Mouse (Mus musculus): ENCODE results near the gene Pik3ip1.

Pik3ip1 gene

DNA sequence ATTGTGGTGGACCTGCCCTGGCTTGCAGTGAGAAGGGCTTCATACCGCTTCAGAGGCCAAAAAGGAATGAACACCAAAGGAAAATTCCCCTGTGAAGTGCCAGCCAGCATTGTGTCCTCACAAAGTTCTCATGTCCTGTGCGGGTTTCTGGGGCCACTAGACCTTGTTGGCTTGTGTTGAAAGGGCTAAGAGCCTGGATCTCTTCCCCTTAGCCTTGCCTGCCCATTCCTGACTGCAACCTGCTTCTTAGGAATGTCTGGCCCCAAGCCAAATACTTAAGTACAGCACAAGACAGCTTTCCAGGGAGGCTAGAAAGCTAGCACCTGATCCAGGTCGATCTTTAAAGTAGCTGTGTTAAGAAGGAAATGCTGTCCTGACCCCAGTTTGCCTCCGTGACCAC lies 27.4 kb upstream of the Pik3ip1 start:
- DNase-seq (ENCODE audit: low spot score): no peak

DNA sequence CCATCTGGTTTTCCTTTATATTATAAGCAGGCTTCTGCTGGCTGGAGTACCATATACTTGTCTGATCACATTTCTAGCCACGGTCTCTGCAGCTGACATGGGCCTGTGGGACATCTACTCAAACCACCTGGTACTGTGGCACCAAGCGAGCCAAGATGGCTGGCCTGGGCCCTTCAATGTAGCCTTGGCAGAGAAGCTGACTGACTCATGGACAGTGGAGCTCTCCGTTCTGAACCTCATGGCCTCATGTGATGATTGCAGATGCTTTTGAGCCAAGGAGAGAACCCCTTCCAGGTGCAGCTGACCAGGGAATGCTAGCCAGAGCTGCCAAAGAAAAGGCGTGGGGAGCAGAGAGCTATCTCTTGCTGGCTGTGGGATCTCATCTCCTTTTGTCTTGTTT lies 24.4 kb upstream of the Pik3ip1 start:
- no peak for DNase-seq (ENCODE audit: low spot score)

DNA sequence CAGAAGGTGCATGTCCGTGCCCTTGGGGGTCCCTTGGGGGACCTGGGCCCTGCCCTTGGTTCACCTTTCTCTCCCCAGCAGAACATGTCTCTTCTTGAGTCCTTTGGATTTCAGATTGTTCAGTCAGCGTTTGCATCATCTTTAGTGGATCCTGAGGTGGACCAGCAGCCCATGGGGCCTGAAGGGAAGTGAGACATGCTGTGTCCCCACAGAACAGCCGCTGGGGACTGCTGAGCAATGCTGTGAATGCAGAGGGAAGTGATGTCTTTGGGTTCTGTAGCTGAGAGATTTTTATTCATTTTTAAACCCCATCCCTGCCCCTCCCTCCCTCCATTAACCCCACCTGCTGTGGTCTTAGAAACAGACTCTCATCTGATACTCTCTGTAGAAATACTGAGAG lies 22.3 kb upstream of the Pik3ip1 start:
- DNase-seq (ENCODE audit: low spot score): no peak

DNA sequence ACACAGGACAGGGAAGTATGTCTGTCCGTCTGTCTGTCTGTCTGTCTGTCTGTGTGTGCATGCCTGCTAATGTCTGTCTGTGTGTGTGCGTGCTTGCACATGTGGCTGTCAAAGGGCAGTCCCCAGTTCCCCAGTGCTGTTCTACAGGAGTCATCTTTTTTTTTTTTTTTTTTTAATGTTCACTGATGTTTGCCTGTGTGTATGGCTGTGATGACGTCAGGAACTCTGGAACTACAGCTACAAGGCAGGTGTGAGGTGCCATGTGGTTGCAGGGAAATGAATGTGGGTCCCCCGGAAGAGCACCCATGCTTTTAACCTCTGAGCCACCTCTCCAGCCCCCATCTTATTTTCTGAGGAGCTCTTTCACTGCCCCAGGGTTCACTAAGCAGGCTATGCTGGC lies 20.3 kb upstream of the Pik3ip1 start:
- DNase-seq (ENCODE audit: low spot score): no peak

DNA sequence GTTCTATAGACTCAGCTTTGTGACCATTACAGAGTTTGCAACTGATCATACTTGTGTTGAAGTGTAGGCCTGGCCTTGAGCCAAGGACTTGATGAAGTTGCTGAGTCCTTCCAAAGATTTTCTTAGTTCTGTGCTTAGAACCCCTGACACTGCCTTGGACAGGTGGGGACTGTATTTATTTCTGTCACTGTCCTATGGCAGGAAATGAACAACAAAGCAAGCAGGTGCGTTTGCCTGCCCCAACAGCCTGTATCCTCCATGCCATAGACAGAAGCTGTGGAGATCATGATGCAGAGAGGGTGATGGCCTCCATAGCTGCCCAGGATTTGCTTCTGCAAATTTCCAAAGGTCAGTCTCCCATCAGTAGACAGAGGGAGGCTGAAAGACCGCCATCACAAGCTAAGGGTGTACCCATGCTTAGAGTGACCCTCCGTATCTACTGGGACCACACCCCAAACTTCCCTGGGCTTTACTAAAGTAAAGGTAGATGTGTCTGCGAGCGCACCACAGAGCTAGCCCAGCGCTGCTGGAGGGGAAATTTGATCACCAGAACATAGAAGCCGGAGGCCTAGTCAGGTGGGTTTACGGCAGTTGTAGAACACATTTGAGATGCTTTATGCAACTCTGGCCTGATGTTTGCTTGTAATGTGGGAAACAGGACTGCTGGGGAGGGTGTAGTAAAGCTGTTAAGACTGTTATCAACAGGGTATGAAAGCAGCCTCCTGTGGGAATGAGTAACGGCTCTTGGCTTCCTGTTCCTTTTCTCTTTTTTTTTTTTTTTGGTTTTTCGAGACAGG lies 19.2 kb upstream of the Pik3ip1 start:
- no peak for DNase-seq (ENCODE audit: low spot score)

DNA sequence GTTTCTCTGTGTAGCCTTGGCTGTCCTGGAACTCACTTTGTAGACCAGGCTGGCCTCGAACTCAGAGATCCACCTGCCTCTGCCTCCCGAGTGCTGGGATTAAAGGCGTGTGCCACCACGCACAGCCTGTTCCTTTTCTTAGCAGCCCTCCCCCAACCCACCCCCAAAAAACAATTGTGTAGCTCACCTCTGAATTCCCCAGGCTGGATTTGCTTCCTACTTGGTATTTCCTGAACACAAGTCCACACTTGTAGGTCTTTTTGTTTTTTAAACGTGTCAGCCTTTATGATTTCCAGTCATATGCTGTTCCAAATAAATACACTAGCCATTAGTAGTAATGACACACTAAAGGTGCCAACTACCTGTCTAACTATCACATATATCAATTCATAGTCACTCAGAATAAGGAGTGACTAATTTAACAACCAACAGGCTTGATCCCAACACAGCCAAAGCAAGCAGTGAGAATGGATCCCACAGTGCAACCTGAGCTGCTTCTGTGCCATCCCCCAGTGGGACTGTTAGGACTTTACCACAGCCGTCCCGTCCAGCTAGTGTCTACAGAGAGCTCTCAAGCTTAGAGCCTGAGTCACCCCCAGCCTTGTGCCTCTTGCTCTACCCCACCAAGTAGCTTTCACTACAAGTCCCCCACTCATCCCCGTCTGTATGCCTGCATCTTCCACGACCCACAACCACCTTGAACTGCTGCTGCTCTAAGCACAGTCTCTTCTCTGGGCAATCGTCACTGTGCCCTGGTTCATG lies 18.4 kb upstream of the Pik3ip1 start:
- no peak for DNase-seq (ENCODE audit: low spot score)

DNA sequence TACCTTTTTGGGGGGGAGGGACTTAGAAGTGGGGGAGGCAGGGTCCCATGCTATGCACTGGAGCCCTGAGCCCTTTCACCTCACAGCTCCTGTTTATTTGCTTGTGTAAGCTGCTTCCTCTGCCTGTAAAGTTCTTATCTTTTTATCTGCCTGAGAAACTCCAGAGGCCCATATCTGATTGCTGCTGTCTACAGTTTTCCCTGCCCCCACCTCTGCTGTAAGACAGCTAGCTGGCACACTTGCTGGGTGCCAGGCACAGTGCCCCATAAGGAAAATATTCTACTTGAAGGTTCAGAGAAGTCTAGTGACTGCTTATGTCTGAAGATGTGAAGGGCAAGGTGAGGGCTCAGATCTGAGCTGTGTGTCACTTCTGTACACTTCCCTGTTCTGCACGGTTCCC lies 16.9 kb upstream of the Pik3ip1 start:
- no peak for DNase-seq (ENCODE audit: low spot score)

DNA sequence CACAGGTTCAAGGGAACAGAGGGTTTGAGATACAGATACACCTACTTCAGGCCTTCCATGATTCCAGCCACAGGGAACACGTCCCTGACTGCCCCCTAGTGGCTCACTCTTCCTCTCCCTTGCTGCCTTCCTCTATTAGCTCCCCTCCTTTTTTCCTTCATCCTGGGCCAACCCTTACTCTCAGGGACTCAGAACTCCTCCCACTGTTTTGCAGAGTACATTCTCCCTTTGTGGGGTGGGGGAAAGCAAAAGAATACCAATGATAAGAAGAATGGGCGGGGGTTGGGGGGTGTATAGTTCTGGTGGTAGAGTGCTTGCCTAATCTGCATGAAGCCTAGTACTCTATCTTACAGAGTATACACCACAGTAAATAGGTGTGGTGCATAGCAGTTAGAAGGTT lies 16.1 kb upstream of the Pik3ip1 start:
- DNase-seq (ENCODE audit: low spot score): peak; percentile 55

DNA sequence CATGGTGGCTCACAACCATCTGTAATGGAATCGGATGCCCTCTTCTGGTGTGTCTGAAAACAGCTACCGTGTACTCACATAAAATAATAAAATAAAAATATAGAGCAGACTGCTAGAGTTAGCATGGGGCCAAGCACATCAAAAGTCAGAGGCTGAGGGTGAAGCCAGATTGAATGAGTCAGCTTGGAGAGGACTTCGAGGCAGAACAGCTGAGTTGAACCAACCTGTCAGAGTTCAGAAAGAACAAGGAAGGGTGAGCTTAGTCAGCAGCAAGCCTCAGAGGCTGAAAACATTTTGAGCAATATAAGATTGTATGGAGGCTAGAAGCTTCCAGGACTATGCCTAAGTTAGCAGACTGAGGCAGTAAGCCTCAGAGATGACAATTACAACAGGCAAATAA lies 11.9 kb upstream of the Pik3ip1 start:
- DNase-seq (ENCODE audit: low spot score): no peak

DNA sequence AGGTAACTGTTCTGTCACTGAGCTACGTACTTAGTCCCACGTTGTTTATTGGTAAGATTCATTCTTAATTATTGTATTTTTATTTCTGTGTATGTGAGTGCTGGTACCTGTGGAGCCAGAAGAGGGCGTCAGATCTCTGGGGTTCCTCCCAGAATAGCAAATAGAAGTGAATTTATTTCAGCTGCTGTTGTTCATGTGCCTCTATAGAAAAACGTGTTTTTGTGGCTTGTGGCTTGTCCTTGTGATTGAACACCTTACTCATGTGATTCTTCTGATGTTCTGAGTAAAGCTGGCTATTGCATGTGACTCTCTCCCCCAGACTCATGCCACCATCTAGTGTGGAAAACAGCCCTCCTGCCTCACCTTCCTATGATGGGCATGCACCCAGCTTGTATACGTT lies 1.9 kb upstream of the Pik3ip1 start:
- DNase-seq (ENCODE audit: low spot score): no peak

DNA sequence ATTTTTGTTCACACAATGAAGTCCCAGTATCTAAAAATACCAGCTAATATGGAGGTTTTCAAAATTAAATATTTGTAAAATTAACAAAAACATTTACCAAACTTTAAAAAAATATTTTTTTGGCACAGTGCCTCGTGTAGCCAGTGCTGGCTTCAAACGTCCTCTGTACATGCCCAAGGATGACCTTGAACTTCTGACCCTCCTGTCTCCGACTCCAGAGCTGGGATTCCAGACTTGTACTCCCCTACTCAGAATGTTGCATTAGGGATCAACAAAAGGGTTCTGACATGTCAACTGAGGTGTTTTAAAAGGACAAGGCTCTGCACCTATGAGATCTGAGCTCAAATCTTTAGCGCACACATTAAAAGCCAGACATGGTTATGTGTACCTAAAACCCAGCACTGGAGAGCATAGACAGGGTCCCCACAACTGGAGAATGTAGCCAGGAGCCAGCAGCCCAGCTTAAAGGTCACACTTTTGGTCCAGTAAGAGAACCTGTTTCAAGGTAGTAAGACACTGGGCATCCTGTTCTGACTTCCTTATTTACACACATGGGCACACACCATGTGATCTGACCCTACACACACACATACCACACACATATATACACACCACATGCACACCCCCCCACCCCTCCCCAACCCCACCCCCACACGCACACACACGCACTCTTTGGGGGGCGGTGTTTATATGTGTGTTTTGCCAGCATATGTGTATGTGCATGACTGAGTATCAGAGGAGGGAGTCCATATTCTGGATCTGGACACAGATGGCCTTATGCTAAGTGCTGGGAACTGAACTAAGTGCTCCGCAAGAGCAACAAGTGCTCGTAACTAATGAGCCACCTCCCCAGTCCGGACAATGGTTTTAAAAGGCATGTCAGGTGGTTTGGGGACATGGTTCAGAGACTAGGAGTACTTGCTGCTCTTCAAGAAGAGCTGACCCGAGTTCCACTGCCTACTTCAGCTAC lies 1.1 kb upstream of the Pik3ip1 start:
- no peak for DNase-seq (ENCODE audit: low spot score)

DNA sequence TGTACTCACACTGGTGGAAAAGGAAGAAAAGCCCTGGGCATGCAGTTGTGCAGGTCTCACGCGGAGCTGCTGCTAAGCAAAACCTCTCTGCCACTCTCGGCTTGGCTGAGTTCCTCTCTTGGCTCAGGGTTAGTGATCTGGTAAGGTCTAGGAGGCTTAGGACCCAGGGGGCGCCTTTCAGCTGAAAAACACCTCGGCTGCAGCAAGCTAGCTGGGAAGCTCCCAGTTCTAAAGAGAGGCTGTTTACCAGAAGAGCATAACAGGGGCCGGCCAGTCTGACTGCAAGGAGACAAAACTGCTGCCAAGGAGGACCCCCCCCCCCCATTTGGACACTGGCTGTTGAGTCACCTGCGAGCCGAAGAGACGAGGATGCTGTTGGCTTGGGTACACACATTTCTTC lies 365 bp downstream of the Pik3ip1 start:
- DNase-seq (ENCODE audit: low spot score): peak; percentile 85

DNA sequence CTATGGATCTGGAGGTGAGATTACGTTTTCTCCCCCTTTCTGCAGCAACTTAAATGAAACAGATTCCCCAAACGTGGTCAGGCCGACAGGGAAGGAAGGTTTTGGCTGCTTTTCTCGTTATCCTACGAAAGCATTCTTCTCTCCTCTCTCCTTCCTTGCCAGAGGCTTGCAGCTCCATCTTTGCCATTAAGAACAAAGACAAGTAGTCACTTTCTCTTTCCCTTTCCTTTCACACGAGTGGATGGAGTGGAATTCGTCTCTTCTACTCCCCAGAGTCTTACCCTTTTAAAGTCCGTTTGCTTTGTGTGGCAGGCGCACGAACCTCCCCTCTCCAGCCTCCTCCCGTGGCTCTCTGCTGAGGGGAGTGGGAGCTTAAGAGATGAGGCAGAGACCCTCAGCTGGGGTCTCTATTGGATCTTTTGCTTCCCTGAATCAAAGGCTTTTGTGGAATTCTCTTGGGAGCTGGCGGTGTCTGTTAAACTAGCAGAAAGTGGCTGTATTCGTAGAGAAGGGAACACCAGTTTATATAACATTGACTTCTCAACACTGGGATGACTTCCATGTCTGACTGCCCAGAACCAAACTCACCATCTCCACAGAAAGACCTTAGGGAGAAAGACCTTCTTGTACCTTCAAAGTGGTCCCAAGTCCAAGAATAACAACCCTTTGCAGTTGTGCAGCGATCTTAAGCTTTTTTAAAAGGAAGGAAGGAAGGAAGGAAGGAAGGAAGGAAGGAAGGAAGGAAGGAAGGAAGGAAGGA lies 970 bp downstream of the Pik3ip1 start:
- no peak for DNase-seq (ENCODE audit: low spot score)

DNA sequence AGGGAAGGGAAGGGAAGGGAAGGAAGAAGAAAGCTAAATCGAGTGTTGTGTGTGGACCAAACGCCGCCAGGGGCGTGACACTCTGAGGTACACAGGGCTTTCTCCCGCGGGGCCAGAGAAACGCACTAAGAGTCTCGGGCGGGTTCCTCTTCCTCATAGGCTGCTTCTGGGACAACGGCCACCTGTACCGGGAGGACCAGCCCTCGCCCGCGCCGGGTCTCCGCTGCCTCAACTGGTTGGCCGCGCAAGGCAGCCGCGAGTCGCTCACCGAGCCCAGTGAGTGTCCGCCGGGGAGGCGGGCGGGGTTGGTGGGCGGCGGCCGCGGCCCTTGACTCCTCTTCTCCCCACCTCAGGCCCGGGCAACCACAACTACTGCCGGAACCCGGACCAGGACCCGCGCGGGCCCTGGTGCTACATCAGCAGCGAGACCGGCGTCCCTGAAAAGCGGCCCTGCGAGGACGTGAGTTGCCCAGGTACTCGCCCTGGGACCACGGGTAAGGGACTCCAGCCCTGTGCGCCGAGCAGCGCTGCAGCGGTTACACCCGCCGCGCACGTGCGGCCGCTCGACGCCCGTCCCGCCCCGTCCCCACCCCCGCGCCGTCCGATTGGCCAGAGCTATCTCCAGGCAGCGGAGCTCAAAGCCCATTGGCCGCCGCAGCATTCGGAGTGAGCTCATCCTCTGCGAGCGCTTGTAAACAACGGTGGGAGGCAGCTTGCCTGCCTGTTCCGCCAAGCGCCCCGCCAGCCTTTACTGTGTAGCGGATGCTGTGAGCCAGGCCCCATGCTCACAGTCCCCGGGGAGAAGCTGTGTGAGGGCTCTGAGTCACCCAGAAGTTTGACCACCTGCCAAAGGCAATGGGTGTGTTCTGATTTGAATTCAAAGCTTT lies 1.8 kb downstream of the Pik3ip1 start:
- peak; percentile 88 for DNase-seq (ENCODE audit: low spot score)

DNA sequence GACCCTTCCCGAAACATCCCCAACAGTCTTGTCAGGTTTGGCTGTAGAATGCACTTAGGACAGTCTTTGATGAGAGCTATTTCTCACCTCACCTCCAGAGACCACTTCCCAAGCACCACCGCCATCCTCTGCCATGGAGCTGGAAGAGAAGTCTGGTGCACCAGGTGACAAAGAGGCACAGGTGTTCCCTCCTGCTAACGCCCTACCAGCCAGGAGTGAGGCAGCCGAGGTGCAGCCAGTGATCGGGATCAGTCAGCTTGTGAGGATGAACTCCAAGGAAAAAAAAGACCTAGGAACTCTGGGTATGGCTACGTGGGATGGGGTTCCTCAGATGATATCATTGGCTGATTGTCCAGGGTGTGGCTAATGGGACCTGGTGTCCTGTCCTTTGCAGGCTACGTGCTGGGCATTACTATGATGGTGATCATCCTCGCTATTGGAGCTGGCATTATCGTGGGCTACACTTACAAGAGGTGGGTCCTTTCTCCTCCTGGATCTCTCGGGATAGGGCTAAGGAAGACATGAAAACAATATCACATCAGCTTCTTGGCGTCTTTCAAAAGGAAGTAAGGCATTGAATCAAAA lies 3.0 kb downstream of the Pik3ip1 start:
- DNase-seq (ENCODE audit: low spot score): no peak

DNA sequence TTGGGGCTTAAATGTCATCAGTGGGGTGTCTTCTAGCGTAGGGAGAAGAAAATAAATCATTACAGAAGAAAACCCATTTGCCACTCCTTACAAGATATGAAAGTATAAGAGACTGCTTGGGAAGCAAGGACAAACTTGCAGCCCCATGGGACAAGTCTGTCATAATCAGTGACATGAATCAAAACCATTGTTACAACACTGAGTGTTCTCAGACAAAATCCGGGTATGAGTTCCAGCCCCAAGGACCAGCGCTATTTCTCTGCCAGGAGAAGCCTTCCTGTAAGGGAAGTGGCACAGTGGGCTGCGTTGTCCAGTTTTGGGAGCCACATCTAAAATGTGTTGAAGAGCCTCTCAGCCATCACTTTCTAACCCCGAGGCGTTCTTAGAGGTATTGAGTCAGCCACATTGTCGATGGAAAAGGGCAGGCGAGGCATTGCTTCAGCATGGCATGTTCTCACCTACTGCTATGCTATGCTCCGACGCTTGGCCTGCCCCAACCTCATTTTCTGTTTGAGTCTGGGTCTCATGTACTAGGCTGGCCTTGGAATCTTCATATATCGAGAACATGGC lies 4.0 kb downstream of the Pik3ip1 start:
- no peak for DNase-seq (ENCODE audit: low spot score)

DNA sequence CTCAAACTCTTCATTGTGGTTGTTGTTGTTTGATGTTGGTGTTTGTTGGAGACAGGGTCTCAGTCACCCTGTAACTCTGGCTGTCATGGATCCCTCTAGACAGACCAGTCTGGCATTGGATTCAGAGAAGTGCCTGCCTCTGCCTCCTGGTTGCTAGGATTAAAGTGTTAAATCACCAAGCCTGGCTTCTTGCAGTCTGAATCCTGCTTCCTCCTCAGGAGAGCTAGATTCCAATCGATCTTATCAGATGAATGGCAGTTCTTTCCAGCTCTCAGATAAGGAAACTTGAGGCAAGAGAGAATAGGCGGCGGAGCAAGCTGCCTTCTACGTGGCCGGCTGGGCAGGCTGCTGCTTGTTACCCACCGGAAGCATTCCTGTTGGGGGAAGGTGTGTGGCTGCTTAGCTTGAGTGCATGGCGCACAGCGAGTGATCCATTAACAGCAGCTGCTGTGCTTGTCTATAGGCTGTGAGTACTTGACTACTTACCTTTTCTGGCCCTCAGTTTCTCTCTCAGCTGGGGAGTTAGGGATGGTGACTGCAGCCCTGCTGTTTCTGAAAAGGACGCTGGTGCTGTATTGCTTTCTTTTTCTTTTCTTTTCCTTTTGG lies 4.6 kb downstream of the Pik3ip1 start:
- no peak for DNase-seq (ENCODE audit: low spot score)

DNA sequence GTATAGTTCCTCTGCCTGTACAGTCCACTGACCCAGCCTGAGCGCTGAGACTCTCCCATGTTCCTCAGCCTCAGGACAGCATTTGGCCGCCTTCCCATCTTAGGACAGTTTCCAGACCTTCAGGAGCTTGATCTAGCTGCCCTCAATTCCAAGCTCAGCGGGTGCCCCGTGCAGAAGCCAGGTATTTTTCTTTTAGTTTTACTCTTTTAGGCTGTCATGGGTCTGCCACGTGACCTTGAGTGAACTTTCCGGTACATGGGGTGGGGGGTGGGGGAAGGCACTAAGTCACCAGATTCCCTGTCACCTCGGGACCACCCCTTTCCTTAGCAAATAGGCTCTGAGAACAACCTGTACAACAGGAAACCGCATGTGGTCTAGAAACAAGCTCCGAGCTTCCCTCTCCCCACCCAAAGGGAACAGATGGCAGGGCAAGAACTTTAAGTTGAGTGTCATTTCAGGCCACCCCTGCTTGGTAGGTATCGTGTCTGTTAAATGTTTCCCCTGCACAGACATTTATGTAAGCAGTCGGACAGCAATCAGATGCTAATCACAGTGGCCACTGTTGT lies 5.5 kb downstream of the Pik3ip1 start:
- DNase-seq (ENCODE audit: low spot score): no peak

DNA sequence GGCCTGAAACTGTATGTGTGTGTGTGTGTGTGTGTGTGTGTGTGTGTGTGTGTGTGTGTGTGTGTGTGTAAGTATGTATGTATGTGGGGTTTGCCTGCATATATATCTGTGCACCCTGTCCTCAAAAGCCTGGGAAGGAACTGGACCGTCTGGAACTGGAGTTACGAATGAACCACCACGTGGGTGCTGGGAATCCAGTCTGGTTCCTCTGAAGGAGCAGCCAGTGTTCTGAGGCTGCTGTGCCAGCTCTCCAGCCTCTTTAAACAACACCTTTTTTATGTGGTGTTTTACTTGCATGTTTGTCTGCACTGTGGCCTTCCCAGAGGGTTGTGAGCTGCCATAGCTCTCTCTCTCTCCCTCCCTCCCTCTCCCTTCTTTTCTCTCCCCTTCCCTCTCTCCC lies 6.4 kb downstream of the Pik3ip1 start:
- DNase-seq (ENCODE audit: low spot score): no peak
